Mouse (Mus musculus): ENCODE measurements around the gene Gnl3.

Gene Gnl3

GRCm38 (mm10) chr14:31018860-31019291 is at the start of gene Gnl3, which contains the start of gene Pbrm1:
TSS of gene Gnl3 (minus strand) at chr14:31019152.
TSS of gene Pbrm1 (plus strand) at chr14:31019138.
- peak; percentile 94 to 95 for DNase-seq

- no peak for DNase-seq
Measured at GRCm38 (mm10) chr14:31062277-31062676, 43.3 kb upstream of the Gnl3 start.

- DNase-seq = no peak
Measured at GRCm38 (mm10) chr14:31045817-31046216, 26.9 kb upstream of the Gnl3 start.

GRCm38 (mm10) chr14:31045296-31045695 is 26.3 kb upstream of the Gnl3 start:
- no peak for DNase-seq

GRCm38 (mm10) chr14:31025785-31026184 is 6.8 kb upstream of the Gnl3 start:
- DNase-seq = no peak

- DNase-seq = no peak
Measured at GRCm38 (mm10) chr14:31022579-31022978, 3.6 kb upstream of the Gnl3 start.

GRCm38 (mm10) chr14:31019331-31020205 is 616 bp upstream of the Gnl3 start:
- peak; percentile 82 to 87 for DNase-seq

GRCm38 (mm10) chr14:31017854-31018253 is 1.1 kb downstream of the Gnl3 start:
- DNase-seq = no peak

- no peak for DNase-seq
Measured at GRCm38 (mm10) chr14:31016063-31016462, 2.9 kb downstream of the Gnl3 start.

GRCm38 (mm10) chr14:31013928-31014327 is 5.0 kb downstream of the Gnl3 start:
- no peak for DNase-seq

- DNase-seq = no peak
Measured at GRCm38 (mm10) chr14:31011588-31011987, 7.4 kb downstream of the Gnl3 start.

GRCm38 (mm10) chr14:31006779-31007178 is 12.2 kb downstream of the Gnl3 start:
- DNase-seq = no peak

- DNase-seq = no peak
Measured at GRCm38 (mm10) chr14:31004527-31004926, 14.4 kb downstream of the Gnl3 start.

- peak; percentile 72 to 75 for DNase-seq
Measured at GRCm38 (mm10) chr14:31001307-31002205, 17.4 kb downstream of the Gnl3 start, which contains the start of the genes Glt8d1 and Spcs1. TSS of gene Glt8d1 (plus strand) at chr14:31001400. TSS of gene Spcs1 (minus strand) at chr14:31001672.

- DNase-seq = no peak
Measured at GRCm38 (mm10) chr14:31000816-31001306, 18.1 kb downstream of the Gnl3 start.

GRCm38 (mm10) chr14:31000356-31000755 is 18.6 kb downstream of the Gnl3 start:
- DNase-seq = no peak

- DNase-seq = no peak
Measured at GRCm38 (mm10) chr14:30996417-30996816, 22.5 kb downstream of the Gnl3 start.

GRCm38 (mm10) chr14:30976222-30976621 is 42.7 kb downstream of the Gnl3 start:
- DNase-seq = no peak

GRCm38 (mm10) chr14:30974204-30974603 is 44.7 kb downstream of the Gnl3 start:
- DNase-seq = no peak
